In the genomic region with DNA sequence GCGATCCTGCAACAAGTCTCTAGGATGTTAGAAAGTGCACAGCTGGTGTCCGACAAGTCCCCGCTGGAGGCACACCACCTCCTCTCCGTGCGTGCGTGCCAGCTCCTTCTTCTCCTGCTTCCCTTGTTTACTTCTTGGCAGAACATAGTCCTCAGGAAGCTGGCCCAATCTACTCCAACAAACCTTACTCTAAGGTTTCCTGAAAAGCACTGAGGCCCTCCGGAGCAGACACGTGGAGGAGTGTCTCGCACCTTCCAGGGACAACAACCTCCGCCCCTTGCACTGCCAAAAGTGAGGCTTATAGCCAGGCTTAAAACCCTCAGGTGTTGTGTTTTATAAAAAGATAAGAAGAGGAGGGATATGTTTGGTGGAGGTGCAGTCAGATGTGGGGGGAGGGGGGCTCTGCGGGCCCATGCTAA, we compare ENCODE assay signal across 8 mouse cellular contexts. TPM values are rescaled to one million over a fixed set of nuclear protein-coding genes. Genes with fewer than 3 reads are reported as not detected.
DNase-seq lines count a peak whose midpoint lies in the region; ATAC-seq and TF ChIP-seq lines count a peak whose summit lies in the region.

No protein-coding gene starts in this region.

- 0 out of 2 replicates have a peak overlapping the region, but pooled peaks have one; percentile 35 for H3K4me3 ChIP-seq in E14TG2a.4 (replicated peaks; ENCODE audit: low read length)
- H3K4me3 ChIP-seq in heart, embryonic 10.5 days = peak overlapping the region; percentile 44
- H3K4me3 ChIP-seq in kidney, embryonic 15.5 days (replicated peaks) = no peak overlapping the region

- ATAC-seq in kidney, embryonic 15.5 days (replicated peaks; ENCODE audit: low FRiP score) = no peak

- H3K27ac ChIP-seq in heart, embryonic 10.5 days = peak overlapping the region; percentile 86
- H3K27ac ChIP-seq in kidney, embryonic 15.5 days = 0 out of 2 replicates have a peak overlapping the region, but pooled peaks have one; percentile 28

- H3K4me2 ChIP-seq in kidney, embryonic 15.5 days = peak overlapping the region; percentile 33

- H3K9me3 ChIP-seq in E14TG2a.4 (ENCODE audit: low read length) = no peaks in the 10 kb centered on the region
- no peaks in the 10 kb centered on the region for H3K9me3 ChIP-seq in heart, embryonic 10.5 days
- H3K9me3 ChIP-seq in kidney, embryonic 15.5 days (replicated peaks) = no peaks in the 10 kb centered on the region

- H3K4me1 ChIP-seq in E14TG2a.4 (replicated peaks; ENCODE audit: low read depth, low read length) = peaks cover 50% of the 10 kb centered on the region
- peaks cover 44% of the 10 kb centered on the region for H3K4me1 ChIP-seq in heart, embryonic 10.5 days
- H3K4me1 ChIP-seq in kidney, embryonic 15.5 days = peaks cover 31% of the 10 kb centered on the region

- no peaks in the 10 kb centered on the region for H3K36me3 ChIP-seq in E14TG2a.4 (ENCODE audit: insufficient read depth, low read length)
- H3K36me3 ChIP-seq in heart, embryonic 10.5 days = no peaks in the 10 kb centered on the region
- no peaks in the 10 kb centered on the region for H3K36me3 ChIP-seq in kidney, embryonic 15.5 days

- TF ChIP-seq CTCF in E14TG2a.4 (conservative IDR thresholded peaks at IDR 0.05; ENCODE audit: low read length) = no peak

- peaks cover 8% of the 10 kb centered on the region; the same call in 1 of the 2 replicates for H3K27me3 ChIP-seq in E14TG2a.4 (ENCODE audit: insufficient read depth, low read length)
- H3K27me3 ChIP-seq in heart, embryonic 10.5 days (ENCODE audit: insufficient read depth, poor library complexity, severe bottlenecking) = no peaks in the 10 kb centered on the region
- H3K27me3 ChIP-seq in kidney, embryonic 15.5 days = no peaks in the 10 kb centered on the region

- 13% methylated on average over 11 of the region's 11 CpGs for WGBS in heart, embryonic 10.5 days
- WGBS in kidney, embryonic 15.5 days = 14% methylated on average over 11 of the region's 11 CpGs

- no peak overlapping the region for H3K9ac ChIP-seq in kidney, embryonic 15.5 days

- peak; percentile 30 to 42 for DNase-seq in frontal cortex, postnatal 36 days (ENCODE audit: low spot score in 2 of 2)
- no peak for DNase-seq in frontal cortex, postnatal 14 days (ENCODE audit: low spot score in 2 of 2)
- no peak for DNase-seq in heart, embryonic 10.5 days (ENCODE audit: low spot score)
- DNase-seq in lung, postnatal 36 days = peak; percentile 88
- DNase-seq in ovary, postnatal 36 days (ENCODE audit: low spot score) = no peak
- no peak for DNase-seq in gastrocnemius, adult 8-10 months (ENCODE audit: low spot score in 2 of 2)

RNA-seq across cellular contexts. Expression of a gene that starts 21.6 kb away (rescaled TPM):
- 5.2 and 6.8 TPM in 2 replicates for polyA plus RNA-seq in heart, embryonic 10.5 days (2016; fragmentation: Nextera tagmentation; extraction: Ambion mirVana)
- 2.7 and 2.8 TPM in 2 replicates for polyA plus RNA-seq in kidney, embryonic 15.5 days (2015; fragmentation: Nextera tagmentation; extraction: Ambion mirVana)
- 1 to 10 TPM; 3.1 to 9.0 (median 4.5) TPM for total RNA-seq in gastrocnemius, adult 8-10 months (2022)

Comparison
In these comparisons a context has a peak if more than half of its experiments do, and no peak if none do; other contexts are left out.
1. DNase-seq: peak in frontal cortex, postnatal 36 days (2 of 2) and lung, postnatal 36 days (single experiment); none in frontal cortex, postnatal 14 days (0 of 2), heart, embryonic 10.5 days (single experiment), ovary, postnatal 36 days (single experiment) and gastrocnemius, adult 8-10 months (0 of 2).